Mouse (Mus musculus): Measurements from ENCODE around the gene Pabpc1l. TPM values are rescaled to one million over a fixed set of nuclear protein-coding genes. Genes with fewer than 3 reads are reported as not detected.
"Not testable (repeated sequence)": the region's sequence is repeated elsewhere in the genome, so short reads cannot be mapped to it uniquely, and the experiment has no call there.

Pabpc1l gene
- polyA plus RNA-seq, 1 experiment from 2014 or later = 2.4 TPM

GRCm38 (mm10) chr2:164041523-164041922 is 16.3 kb downstream of the Pabpc1l start:
- Histone ChIP-seq H3K9ac (no peak overlapping the region), H3K9me3 (no peaks in the 10 kb centered on the region), H3K4me3 (no peak overlapping the region), H3K27me3 (replicated peaks) (no peaks in the 10 kb centered on the region), H3K4me2 (no peak overlapping the region), H3K4me1 (no peaks in the 10 kb centered on the region), H3K36me3 (replicated peaks) (no peaks in the 10 kb centered on the region), H3K27ac (no peak overlapping the region)
- WGBS = 87% methylated on average over 2 of the region's 2 CpGs
- no peak for ATAC-seq (replicated peaks)

DNA sequence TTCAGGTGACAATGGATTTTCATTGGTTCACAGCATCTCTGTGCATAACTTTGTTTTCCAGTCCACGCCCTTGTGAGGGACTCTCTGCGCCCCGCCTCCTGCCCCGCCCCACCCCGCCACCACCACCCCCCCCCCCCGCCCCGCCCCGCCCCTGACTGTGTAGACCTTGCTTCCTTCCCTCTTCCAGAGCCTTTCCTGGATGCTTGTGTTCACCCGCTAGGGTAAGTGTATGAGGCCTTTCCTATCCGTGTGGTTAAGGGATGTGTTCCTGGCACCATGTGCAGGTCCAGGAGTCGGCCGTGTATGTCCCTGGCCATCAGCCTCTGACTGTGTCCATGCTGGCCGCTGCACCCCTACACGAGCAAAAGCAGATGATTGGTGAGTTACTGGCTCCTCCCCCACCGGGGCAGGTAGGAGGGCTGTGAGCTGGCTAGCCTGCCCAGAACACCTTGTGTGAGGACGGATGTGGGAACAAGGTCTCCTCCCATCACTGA is 22.0 kb downstream of the Pabpc1l start:
- peak overlapping the region; percentile 40 for H3K4me2 ChIP-seq
- no peak overlapping the region for H3K27ac ChIP-seq
- H3K4me3 ChIP-seq = peak overlapping the region; percentile 26
- H3K36me3 ChIP-seq (replicated peaks) = no peaks in the 10 kb centered on the region
- H3K9ac ChIP-seq = no peak overlapping the region
- peak; percentile 76; the same call in 1 of the 2 replicates for ATAC-seq (replicated peaks)
- no peaks in the 10 kb centered on the region for H3K4me1 ChIP-seq
- H3K9me3 ChIP-seq = no peaks in the 10 kb centered on the region
- no peaks in the 10 kb centered on the region for H3K27me3 ChIP-seq (replicated peaks)
- WGBS = 8% methylated on average over 11 of the region's 16 CpGs

DNA sequence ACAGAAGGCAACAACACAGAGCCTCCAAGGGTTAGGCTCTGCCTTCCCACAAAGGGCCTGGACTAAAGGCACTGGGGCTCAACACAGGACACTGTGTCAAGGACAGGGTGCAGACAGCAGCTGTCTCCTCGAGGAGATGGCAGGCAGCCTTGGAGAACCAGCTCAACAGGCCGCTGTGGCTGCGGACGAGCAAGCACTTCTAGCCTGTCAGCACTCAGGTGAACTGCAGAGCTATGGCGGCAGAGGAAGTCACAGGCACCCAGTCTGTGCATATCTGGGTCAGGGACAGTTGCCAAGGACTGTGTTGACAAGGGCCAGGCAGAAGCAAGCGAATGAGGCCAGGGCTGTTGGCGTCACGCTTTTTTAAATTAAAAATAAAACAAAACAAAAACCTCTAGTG is 28.5 kb downstream of the Pabpc1l start:
- Histone ChIP-seq H3K9ac (no peak overlapping the region), H3K4me3 (no peak overlapping the region), H3K36me3 (replicated peaks) (peaks cover 30% of the 10 kb centered on the region), H3K27me3 (replicated peaks) (no peaks in the 10 kb centered on the region), H3K4me1 (no peaks in the 10 kb centered on the region), H3K9me3 (no peaks in the 10 kb centered on the region), H3K4me2 (no peak overlapping the region), H3K27ac (no peak overlapping the region)
- no peak for ATAC-seq (replicated peaks)
- 96% methylated on average over 8 of the region's 8 CpGs for WGBS

DNA sequence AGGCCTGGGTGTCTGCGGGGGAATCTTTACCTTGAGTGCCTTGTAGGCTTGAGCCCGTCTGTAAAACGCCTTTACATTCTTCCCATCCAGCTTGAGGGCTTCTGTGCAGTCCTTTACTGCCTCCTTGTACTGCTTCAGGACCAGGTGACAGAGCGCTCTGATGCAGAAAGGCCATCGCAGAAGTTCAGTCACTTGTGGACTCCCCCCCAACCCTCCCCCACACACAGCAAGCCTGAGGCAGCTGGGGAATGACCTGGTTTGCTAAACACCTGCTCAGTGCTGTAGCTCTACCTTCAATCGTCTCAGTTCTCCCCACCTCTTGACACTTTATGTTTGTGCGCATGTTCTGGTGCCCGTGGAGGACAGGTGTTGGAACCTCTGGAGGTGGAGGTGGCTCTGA is 29.4 kb downstream of the Pabpc1l start:
- Histone ChIP-seq H3K4me1 (no peaks in the 10 kb centered on the region), H3K9ac (no peak overlapping the region), H3K27me3 (replicated peaks) (no peaks in the 10 kb centered on the region), H3K4me2 (no peak overlapping the region), H3K9me3 (no peaks in the 10 kb centered on the region), H3K27ac (no peak overlapping the region), H3K4me3 (no peak overlapping the region), H3K36me3 (replicated peaks) (peaks cover 37% of the 10 kb centered on the region)
- ATAC-seq (replicated peaks) = no peak
- WGBS = 92% methylated on average over 8 of the region's 8 CpGs

DNA sequence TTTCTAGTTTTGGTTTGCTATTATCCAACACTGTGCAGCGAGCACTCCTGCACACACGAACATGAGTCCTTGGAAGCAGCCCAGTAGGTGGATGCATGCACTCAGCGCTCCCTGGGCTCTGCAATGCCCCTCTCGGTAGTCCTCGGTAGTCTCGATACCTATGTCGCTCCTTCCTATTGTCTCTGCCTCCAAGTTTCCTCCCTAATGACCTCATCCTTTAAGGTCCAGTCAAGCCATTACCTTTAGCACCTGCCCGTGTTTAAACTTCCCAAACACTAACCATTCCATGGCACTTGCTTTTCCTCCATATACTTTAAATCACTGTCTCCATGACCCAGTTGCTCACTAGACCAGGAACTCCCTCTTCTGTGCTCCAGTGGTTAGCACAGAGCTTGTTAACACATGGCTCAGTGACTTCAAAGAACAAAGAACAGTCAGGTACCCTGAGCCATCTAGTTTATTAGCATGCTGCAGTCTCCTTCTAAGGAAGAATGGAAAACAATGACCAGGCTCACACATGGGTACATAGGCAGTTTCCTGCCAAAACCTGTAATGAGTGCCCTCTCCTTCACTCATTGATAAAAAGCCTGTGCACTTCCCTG is 34.5 kb downstream of the Pabpc1l start:
- H3K27me3 ChIP-seq (replicated peaks) = no peaks in the 10 kb centered on the region

DNA sequence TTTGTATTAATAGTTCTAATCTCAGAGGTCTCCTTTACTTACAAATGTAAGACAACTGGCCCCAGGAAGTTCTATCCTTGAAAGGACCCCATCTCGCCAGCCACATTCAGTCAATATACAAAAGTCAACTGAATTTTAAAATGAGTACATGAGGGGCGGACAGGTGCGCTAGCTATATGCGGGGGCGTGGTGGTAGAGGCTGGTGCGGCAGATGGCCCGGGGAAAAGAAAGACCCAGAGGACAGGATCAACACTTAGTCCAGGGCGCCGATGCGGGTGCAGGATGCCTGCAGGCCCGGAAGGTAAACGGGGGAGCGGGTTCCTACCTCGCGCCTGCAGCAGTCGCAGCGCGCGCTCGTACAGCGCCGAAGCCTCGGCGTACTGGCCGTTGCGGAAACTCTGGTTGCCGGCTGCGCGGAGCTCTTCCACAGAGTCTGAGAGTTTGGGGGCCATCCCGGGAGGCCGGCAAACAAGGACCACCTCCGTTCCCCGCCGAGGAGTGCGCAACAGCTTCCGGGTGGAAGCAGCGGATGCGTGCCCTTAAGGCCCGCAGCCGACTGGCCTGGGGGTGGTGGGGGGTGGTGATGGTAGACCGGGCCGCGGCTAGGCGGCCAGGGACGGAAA is 45.0 kb downstream of the Pabpc1l start, which contains the start of gene Stk4:
Stk4 (plus strand) TSS at position 181 of the 623 bp plus-strand sequence.
- peak within 1 kb of the TSS; percentile 94 for H3K9ac ChIP-seq
- no peaks in the 10 kb centered on the region for H3K9me3 ChIP-seq
- peak within 1 kb of the TSS; percentile 84 for H3K4me2 ChIP-seq
- peaks cover 30% of the 10 kb centered on the region for H3K4me1 ChIP-seq
- H3K27ac ChIP-seq = peak within 1 kb of the TSS; percentile 87
- no peaks in the 10 kb centered on the region; the same call in 1 of the 2 replicates for H3K36me3 ChIP-seq (replicated peaks)
- peak; percentile 61 for ATAC-seq (replicated peaks)
- peak within 1 kb of the TSS; percentile 93 for H3K4me3 ChIP-seq
- no peaks in the 10 kb centered on the region for H3K27me3 ChIP-seq (replicated peaks)
- WGBS = under 1% methylated on average over 44 of the region's 45 CpGs

More for the DNA sequence above, 34.5 kb downstream of the Pabpc1l start:
- Histone ChIP-seq H3K9me3 (no peaks in the 10 kb centered on the region), H3K27ac (no peak overlapping the region), H3K4me3 (no peak overlapping the region), H3K4me1 (no peaks in the 10 kb centered on the region), H3K4me2 (no peak overlapping the region), H3K36me3 (replicated peaks) (peaks cover 59% of the 10 kb centered on the region), H3K9ac (no peak overlapping the region)
- WGBS = 91% methylated on average over 8 of the region's 8 CpGs
- no peak for ATAC-seq (replicated peaks)

GRCm38 (mm10) chr2:164070765-164071436 is 45.7 kb downstream of the Pabpc1l start, which contains the start of gene Tomm34:
Gene Tomm34, minus strand, starts transcription at chr2:164071169.
- under 1% methylated on average over 55 of the region's 55 CpGs for WGBS
- Histone ChIP-seq H3K27ac (peak within 1 kb of the TSS; percentile 87), H3K9me3 (no peaks in the 10 kb centered on the region), H3K27me3 (replicated peaks) (no peaks in the 10 kb centered on the region), H3K4me3 (peak within 1 kb of the TSS; percentile 93), H3K4me2 (peak within 1 kb of the TSS; percentile 84), H3K9ac (peak within 1 kb of the TSS; percentile 94), H3K36me3 (replicated peaks) (no peaks in the 10 kb centered on the region), H3K4me1 (peaks cover 34% of the 10 kb centered on the region)
- peak; percentile 96 for ATAC-seq (replicated peaks)

GRCm38 (mm10) chr2:164071437-164071820 is 46.2 kb downstream of the Pabpc1l start:
- not testable (repeated sequence) for ATAC-seq (replicated peaks)

GRCm38 (mm10) chr2:164072109-164072508 is 46.9 kb downstream of the Pabpc1l start:
- Histone ChIP-seq H3K36me3 (replicated peaks) (no peaks in the 10 kb centered on the region), H3K4me3 (no peak overlapping the region), H3K4me2 (no peak overlapping the region), H3K9me3 (no peaks in the 10 kb centered on the region), H3K27ac (no peak overlapping the region), H3K9ac (no peak overlapping the region), H3K27me3 (replicated peaks) (no peaks in the 10 kb centered on the region), H3K4me1 (peaks cover 34% of the 10 kb centered on the region)
- ATAC-seq (replicated peaks) = no peak
- 70% methylated on average over 2 of the region's 2 CpGs for WGBS

More at GRCm38 (mm10) chr2:164071437-164071820, 46.2 kb downstream of the Pabpc1l start:
- Histone ChIP-seq H3K4me2 (peak overlapping the region; percentile 84), H3K4me3 (peak overlapping the region; percentile 93), H3K4me1 (peaks cover 34% of the 10 kb centered on the region), H3K27ac (peak overlapping the region; percentile 87)
- H3K27me3 ChIP-seq (replicated peaks); H3K9me3 ChIP-seq; H3K9ac ChIP-seq; H3K36me3 ChIP-seq (replicated peaks): not testable (repeated sequence)
- WGBS = 76% methylated on average over 11 of the region's 11 CpGs

GRCm38 (mm10) chr2:164073120-164073519 is 47.9 kb downstream of the Pabpc1l start:
- Histone ChIP-seq H3K36me3 (replicated peaks) (no peaks in the 10 kb centered on the region), H3K4me1 (peaks cover 32% of the 10 kb centered on the region), H3K9ac (no peak overlapping the region), H3K4me2 (no peak overlapping the region), H3K27ac (no peak overlapping the region), H3K9me3 (no peaks in the 10 kb centered on the region), H3K27me3 (replicated peaks) (no peaks in the 10 kb centered on the region), H3K4me3 (no peak overlapping the region)
- no peak for ATAC-seq (replicated peaks)
- WGBS = 85% methylated on average over 7 of the region's 7 CpGs

DNA sequence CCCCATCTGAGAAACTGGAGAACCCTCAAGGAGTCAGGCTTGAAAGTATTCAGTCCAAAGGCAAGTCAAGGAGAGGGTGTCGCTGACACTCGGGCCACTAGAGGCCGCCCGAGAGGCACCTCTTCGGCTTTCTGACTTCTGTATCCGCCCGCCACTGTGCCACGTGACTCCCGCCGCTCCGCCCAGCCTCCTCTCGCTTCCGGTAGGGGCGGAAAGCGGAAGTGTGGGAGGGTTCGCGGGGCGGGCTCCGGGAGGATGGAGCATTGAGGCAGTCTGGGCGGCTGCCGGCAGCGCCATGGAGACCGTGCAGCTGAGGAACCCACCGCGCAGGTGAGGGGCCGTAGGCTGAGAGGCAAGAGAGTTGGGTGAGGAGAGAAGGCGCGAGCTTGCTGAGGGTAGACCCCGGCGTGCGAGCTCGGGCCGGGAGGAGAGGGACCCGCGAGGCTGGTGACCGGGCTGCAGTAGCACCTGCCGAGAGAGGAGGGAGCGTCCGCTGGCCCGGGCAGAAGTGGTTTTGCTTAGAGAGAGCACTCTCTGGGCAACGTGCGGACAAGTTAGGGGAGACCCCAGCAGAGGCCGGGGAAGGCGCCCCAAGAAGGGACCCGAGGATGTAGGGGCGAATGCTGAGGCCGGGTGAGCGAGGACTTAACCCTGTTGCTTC is 48.8 kb downstream of the Pabpc1l start:
- peak overlapping the region; percentile 84 for H3K9ac ChIP-seq
- H3K9me3 ChIP-seq = no peaks in the 10 kb centered on the region

DNA sequence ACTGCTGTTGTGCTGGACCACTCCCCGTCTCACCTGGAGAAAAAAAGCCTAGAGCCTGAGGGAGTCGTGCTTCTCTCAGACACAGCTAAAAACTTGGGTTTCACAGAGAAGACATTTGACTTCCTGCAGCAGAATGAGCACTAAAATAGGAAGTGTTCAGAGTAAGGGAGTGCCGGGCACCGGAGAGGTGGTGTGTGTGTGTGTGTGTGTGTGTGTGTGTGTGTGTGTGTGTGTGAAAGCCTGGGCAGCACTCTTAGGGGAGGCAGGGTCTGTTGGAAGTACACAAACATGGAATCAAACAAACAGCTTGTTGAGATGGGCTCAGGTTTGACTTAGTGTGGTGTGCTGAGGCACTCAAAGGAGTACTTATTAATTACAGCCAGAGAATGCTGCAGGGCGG is 49.8 kb downstream of the Pabpc1l start:
- Histone ChIP-seq H3K4me3 (peak overlapping the region; percentile 96), H3K27ac (no peak overlapping the region), H3K4me2 (peak overlapping the region; percentile 89), H3K36me3 (replicated peaks) (no peaks in the 10 kb centered on the region; the same call in 1 of the 2 replicates), H3K9ac (no peak overlapping the region), H3K9me3 (no peaks in the 10 kb centered on the region), H3K27me3 (replicated peaks) (no peaks in the 10 kb centered on the region), H3K4me1 (peaks cover 14% of the 10 kb centered on the region)
- WGBS = 63% methylated on average over 5 of the region's 5 CpGs
- ATAC-seq (replicated peaks) = no peak

More for the DNA sequence above, 48.8 kb downstream of the Pabpc1l start:
- Histone ChIP-seq H3K4me2 (peak overlapping the region; percentile 89), H3K4me3 (peak overlapping the region; percentile 96), H3K27me3 (replicated peaks) (no peaks in the 10 kb centered on the region), H3K36me3 (replicated peaks) (no peaks in the 10 kb centered on the region), H3K27ac (peak overlapping the region; percentile 73), H3K4me1 (peaks cover 25% of the 10 kb centered on the region)
- ATAC-seq (replicated peaks) = peak; percentile 83
- WGBS = under 1% methylated on average over 48 of the region's 48 CpGs

Data from midbrain, embryonic 15.5 days (tissue).